In the genomic region with DNA sequence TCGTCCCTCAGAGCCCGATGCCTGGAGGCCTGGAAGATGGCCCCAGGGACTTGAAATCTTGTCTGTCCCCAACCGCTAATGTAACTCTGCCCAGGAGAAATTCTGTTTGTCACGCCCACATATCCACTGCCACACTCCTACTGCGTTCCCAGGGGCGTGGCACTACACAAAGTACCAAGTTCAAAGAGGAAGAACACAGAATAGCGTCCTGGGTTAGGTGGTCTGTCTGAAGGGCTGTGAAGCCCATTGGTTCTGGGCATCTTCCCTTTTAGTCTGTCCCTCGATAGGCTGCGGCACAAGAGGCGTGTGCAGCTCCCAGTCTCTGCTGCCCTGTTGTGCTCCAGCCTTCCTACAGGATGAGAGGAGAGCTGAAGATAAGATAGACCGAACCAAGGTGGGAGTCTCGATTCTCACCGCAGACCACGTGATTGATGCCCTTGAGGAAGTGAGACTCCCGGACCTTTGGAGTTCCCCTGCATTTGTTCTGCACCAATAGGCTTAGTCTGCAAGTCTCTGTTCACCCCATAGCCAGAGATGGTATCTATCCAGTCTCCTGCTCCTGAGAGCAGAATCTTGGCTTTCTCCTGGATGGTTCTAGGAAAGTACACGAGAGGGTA, we compare ENCODE assay signal across 8 mouse cellular contexts. TPM values are rescaled to one million over a fixed set of nuclear protein-coding genes. Genes with fewer than 3 reads are reported as not detected.
A peak's percentile ranks its signal among the peaks of the same experiment; 100 is the strongest.
DNase-seq lines count a peak whose midpoint lies in the region; ATAC-seq and TF ChIP-seq lines count a peak whose summit lies in the region.

No protein-coding gene starts in this region.

- H3K36me3 ChIP-seq in CH12.LX (replicated peaks in 1 of 2; ENCODE audit: control insufficient read depth in 1 of 2, insufficient read depth in 1 of 2, low read length in 1 of 2), result peaks cover 3% of the 10 kb centered on the region in 2 experiments
- no peaks in the 10 kb centered on the region for H3K36me3 ChIP-seq in embryonic facial prominence, embryonic 13.5 days
- no peaks in the 10 kb centered on the region for H3K36me3 ChIP-seq in intestine, embryonic 15.5 days
- no peaks in the 10 kb centered on the region for H3K36me3 ChIP-seq in lung, embryonic 15.5 days

- peak; percentile 66 for TF ChIP-seq POLR2A in CH12.LX (IDR thresholded peaks at IDR 0.05; ENCODE audit: low read depth, low read length)

- H3K79me2 ChIP-seq in CH12.LX (replicated peaks; ENCODE audit: control insufficient read depth, extremely low read depth, insufficient read depth, poor library complexity, severe bottlenecking), result no peaks in the 10 kb centered on the region

- peak; percentile 91 for TF ChIP-seq EP300 in CH12.LX (IDR thresholded peaks at IDR 0.05; ENCODE audit: low read length)

- peak overlapping the region; percentile 87 for H3K9ac ChIP-seq in CH12.LX (ENCODE audit: insufficient read depth, low read depth)
- peak overlapping the region; percentile 82 for H3K9ac ChIP-seq in embryonic facial prominence, embryonic 13.5 days
- peak overlapping the region; percentile 72 for H3K9ac ChIP-seq in intestine, embryonic 15.5 days
- peak overlapping the region; percentile 62 for H3K9ac ChIP-seq in lung, embryonic 15.5 days

- peak overlapping the region; percentile 56 for H3K4me2 ChIP-seq in CH12.LX (ENCODE audit: insufficient read depth, low read depth, poor library complexity, severe bottlenecking)
- peak overlapping the region; percentile 79 for H3K4me2 ChIP-seq in embryonic facial prominence, embryonic 13.5 days
- peak overlapping the region; percentile 91 for H3K4me2 ChIP-seq in intestine, embryonic 15.5 days (replicated peaks)
- H3K4me2 ChIP-seq in lung, embryonic 15.5 days, result peak overlapping the region; percentile 91

- H3K27ac ChIP-seq in CH12.LX (ENCODE audit: insufficient read depth, low read depth), result peak overlapping the region; percentile 95
- no peak overlapping the region for H3K27ac ChIP-seq in embryonic facial prominence, embryonic 13.5 days
- peak overlapping the region; percentile 67 for H3K27ac ChIP-seq in intestine, embryonic 15.5 days
- H3K27ac ChIP-seq in lung, embryonic 15.5 days, result no peak overlapping the region

- in situ Hi-C loops in CH12.LX (cut with MboI; ENCODE audit: low pct_ligation_motif_present, low pct_unique_long_range_greater_than_20kb, low sequenced_read_pairs), result no loop called here

- dilution Hi-C loops in CH12.LX (cut with MboI; ENCODE audit: extremely low pct_ligation_motif_present, extremely low pct_unique_long_range_greater_than_20kb, low sequenced_read_pairs), result no loop called here

- no peak for TF ChIP-seq CTCF in CH12.LX (conservative IDR thresholded peaks at IDR 0.05 in 1 of 2, IDR thresholded peaks at IDR 0.05 in 1 of 2; ENCODE audit: low read depth in 2 of 2, low read length in 2 of 2)

- peak overlapping the region; percentile 66 to 89 (median 74) for H3K4me3 ChIP-seq in CH12.LX (replicated peaks in 1 of 3; ENCODE audit: low read depth in 2 of 3, low read length in 2 of 3, poor library complexity in 1 of 3)
- peak overlapping the region; percentile 87 for H3K4me3 ChIP-seq in embryonic facial prominence, embryonic 13.5 days
- peak overlapping the region; percentile 92 for H3K4me3 ChIP-seq in intestine, embryonic 15.5 days (replicated peaks)
- H3K4me3 ChIP-seq in lung, embryonic 15.5 days, result peak overlapping the region; percentile 88

- no peak for ATAC-seq in embryonic facial prominence, embryonic 13.5 days (ENCODE audit: insufficient number of reproducible peaks, insufficient read depth, low FRiP score, low TSS enrichment, low read depth)
- ATAC-seq in intestine, embryonic 15.5 days, result peak; percentile 62
- ATAC-seq in lung, embryonic 15.5 days (ENCODE audit: borderline replicate concordance, extremely low read depth, low FRiP score, low TSS enrichment), result no peak

- WGBS in embryonic facial prominence, embryonic 13.5 days, result 2% methylated on average over 16 of the region's 16 CpGs
- WGBS in intestine, embryonic 15.5 days, result under 1% methylated on average over 16 of the region's 16 CpGs
- 2% methylated on average over 16 of the region's 16 CpGs for WGBS in lung, embryonic 15.5 days

- peak; percentile 42 for DNase-seq in adrenal gland, postnatal 14 days
- DNase-seq in adrenal gland, postnatal 25 days, result no peak
- peak; percentile 97 for DNase-seq in CH12.LX (ENCODE audit: extremely low read depth)
- peak; percentile 60 to 61 for DNase-seq in spleen, adult 18-20 months
- DNase-seq in right cerebral cortex, adult 18-20 months, result no peak

- H3K4me1 ChIP-seq in CH12.LX (ENCODE audit: control insufficient read depth in 1 of 2, insufficient read depth in 2 of 2), result peaks cover 32 to 77% of the 10 kb centered on the region in 2 experiments
- H3K4me1 ChIP-seq in embryonic facial prominence, embryonic 13.5 days, result peaks cover 12% of the 10 kb centered on the region; the same call in 1 of the 2 replicates
- peaks cover 4% of the 10 kb centered on the region for H3K4me1 ChIP-seq in intestine, embryonic 15.5 days (replicated peaks)
- H3K4me1 ChIP-seq in lung, embryonic 15.5 days, result peaks cover 11% of the 10 kb centered on the region

- H3K27me3 ChIP-seq in CH12.LX (replicated peaks), result peaks cover 8% of the 10 kb centered on the region
- peaks cover 18% of the 10 kb centered on the region for H3K27me3 ChIP-seq in embryonic facial prominence, embryonic 13.5 days
- no peaks in the 10 kb centered on the region for H3K27me3 ChIP-seq in intestine, embryonic 15.5 days (replicated peaks)
- H3K27me3 ChIP-seq in lung, embryonic 15.5 days, result no peaks in the 10 kb centered on the region

- no peaks in the 10 kb centered on the region for H3K9me3 ChIP-seq in CH12.LX (replicated peaks; ENCODE audit: low read length)
- no peaks in the 10 kb centered on the region for H3K9me3 ChIP-seq in embryonic facial prominence, embryonic 13.5 days
- no peaks in the 10 kb centered on the region for H3K9me3 ChIP-seq in intestine, embryonic 15.5 days
- H3K9me3 ChIP-seq in lung, embryonic 15.5 days, result no peaks in the 10 kb centered on the region

- TF ChIP-seq RAD21 in CH12.LX (IDR thresholded peaks at IDR 0.05; ENCODE audit: low read depth, low read length), result no peak

TF ChIP-seq in CH12.LX, 34 proteins besides CTCF, POLR2A, EP300 and RAD21 (continues in another document):
- TF ChIP-seq MAFK (IDR thresholded peaks at IDR 0.05; ENCODE audit: insufficient replicate concordance, low read length), result peak; percentile 79
- 0 out of 2 replicates have a peak, but pooled peaks have one; percentile 21 for TF ChIP-seq JUN (IDR thresholded peaks at IDR 0.05; ENCODE audit: insufficient read depth, low read depth, low read length)
- TF ChIP-seq MAX (IDR thresholded peaks at IDR 0.05; ENCODE audit: low read length), result peak; percentile 97
- TF ChIP-seq GABPA (IDR thresholded peaks at IDR 0.05; ENCODE audit: insufficient replicate concordance, low read depth, low read length), result no peak

RNA-seq across cellular contexts. Expression of a gene that starts 11.8 kb away (rescaled TPM):
- 2.3 and 3.5 TPM in 2 replicates for total RNA-seq in adrenal gland, postnatal 14 days (2021)
- 2.3 and 3.6 TPM in 2 replicates for total RNA-seq in adrenal gland, postnatal 25 days (2021)
- total RNA-seq in CH12.LX (2012; rRNA removed), result 6.8 and 7.1 TPM in 2 replicates
- 51.6 and 61.0 TPM in 2 replicates for total RNA-seq in CH12.LX (2014; rRNA removed)
- 5.6 and 17.1 TPM in 2 replicates for polyA plus RNA-seq in CH12.LX (2012; ENCODE audit: insufficient read length, low read depth)
- 3.4 and 3.6 TPM in 2 replicates for polyA plus RNA-seq in embryonic facial prominence, embryonic 13.5 days (2015; fragmentation: Nextera tagmentation; extraction: Ambion mirVana)
- polyA plus RNA-seq in intestine, embryonic 15.5 days (2015; fragmentation: Nextera tagmentation; extraction: Ambion mirVana), result 3.7 and 5.4 TPM in 2 replicates
- polyA plus RNA-seq in lung, embryonic 15.5 days (2015; fragmentation: Nextera tagmentation; extraction: Ambion mirVana), result 3.0 and 8.2 TPM in 2 replicates

RNA-seq across cellular contexts. Expression of a gene that starts 12.3 kb away (rescaled TPM):
- total RNA-seq in adrenal gland, postnatal 14 days (2021), result 6.1 and 8.5 TPM in 2 replicates
- total RNA-seq in adrenal gland, postnatal 25 days (2021), result 16.9 and 17.6 TPM in 2 replicates
- total RNA-seq in CH12.LX (2012; rRNA removed) (20.8 and 34.6 TPM in 2 replicates), CH12.LX (2014; rRNA removed) (9.2 and 9.5 TPM in 2 replicates)
- polyA plus RNA-seq in CH12.LX (2012; ENCODE audit: insufficient read length, low read depth), result 11.6 and 15.1 TPM in 2 replicates
- polyA plus RNA-seq in embryonic facial prominence, embryonic 13.5 days (2015; fragmentation: Nextera tagmentation; extraction: Ambion mirVana), result 1.0 and 1.1 TPM in 2 replicates
- polyA plus RNA-seq in intestine, embryonic 15.5 days (2015; fragmentation: Nextera tagmentation; extraction: Ambion mirVana), result 1.1 and 2.7 TPM in 2 replicates
- 0.54 and 1.1 TPM in 2 replicates for polyA plus RNA-seq in lung, embryonic 15.5 days (2015; fragmentation: Nextera tagmentation; extraction: Ambion mirVana)

RNA-seq across cellular contexts. Expression of a gene that starts 21.1 kb away (rescaled TPM):
- total RNA-seq in adrenal gland, postnatal 14 days (2021), result 34.6 and 40.5 TPM in 2 replicates
- 48.6 and 53.0 TPM in 2 replicates for total RNA-seq in adrenal gland, postnatal 25 days (2021)
- 30.2 and 36.0 TPM in 2 replicates for total RNA-seq in CH12.LX (2012; rRNA removed)
- 18.8 and 20.9 TPM in 2 replicates for total RNA-seq in CH12.LX (2014; rRNA removed)
- 51.6 and 63.7 TPM in 2 replicates for polyA plus RNA-seq in CH12.LX (2012; ENCODE audit: insufficient read length, low read depth)
- polyA plus RNA-seq in embryonic facial prominence, embryonic 13.5 days (2015; fragmentation: Nextera tagmentation; extraction: Ambion mirVana), result 8.3 and 8.7 TPM in 2 replicates
- 4.1 and 6.4 TPM in 2 replicates for polyA plus RNA-seq in intestine, embryonic 15.5 days (2015; fragmentation: Nextera tagmentation; extraction: Ambion mirVana)
- 5.4 and 5.7 TPM in 2 replicates for polyA plus RNA-seq in lung, embryonic 15.5 days (2015; fragmentation: Nextera tagmentation; extraction: Ambion mirVana)

RNA-seq across cellular contexts. Expression of a gene that starts 33.2 kb away (rescaled TPM):
- total RNA-seq in adrenal gland, postnatal 14 days (2021), result 15.2 and 19.0 TPM in 2 replicates
- total RNA-seq in adrenal gland, postnatal 25 days (2021), result 18.7 and 22.6 TPM in 2 replicates
- 25.7 and 35.0 TPM in 2 replicates for total RNA-seq in CH12.LX (2012; rRNA removed)
- total RNA-seq in CH12.LX (2014; rRNA removed), result 58.1 and 63.8 TPM in 2 replicates
- 49.0 and 52.2 TPM in 2 replicates for polyA plus RNA-seq in CH12.LX (2012; ENCODE audit: insufficient read length, low read depth)
- 3.9 and 4.3 TPM in 2 replicates for polyA plus RNA-seq in embryonic facial prominence, embryonic 13.5 days (2015; fragmentation: Nextera tagmentation; extraction: Ambion mirVana)
- polyA plus RNA-seq in intestine, embryonic 15.5 days (2015; fragmentation: Nextera tagmentation; extraction: Ambion mirVana), result 16.0 and 16.4 TPM in 2 replicates
- 9.6 and 11.8 TPM in 2 replicates for polyA plus RNA-seq in lung, embryonic 15.5 days (2015; fragmentation: Nextera tagmentation; extraction: Ambion mirVana)

RNA-seq across cellular contexts. Expression of a gene that starts 38.2 kb away (rescaled TPM):
- total RNA-seq in adrenal gland, postnatal 14 days (2021), result 735 and 919 TPM in 2 replicates
- total RNA-seq in adrenal gland, postnatal 25 days (2021), result 598 and 671 TPM in 2 replicates
- total RNA-seq in CH12.LX (2012; rRNA removed) (5,582 and 6,330 TPM in 2 replicates), CH12.LX (2014; rRNA removed) (4,885 and 5,265 TPM in 2 replicates)
- 3,744 and 4,313 TPM in 2 replicates for polyA plus RNA-seq in CH12.LX (2012; ENCODE audit: insufficient read length, low read depth)
- polyA plus RNA-seq in embryonic facial prominence, embryonic 13.5 days (2015; fragmentation: Nextera tagmentation; extraction: Ambion mirVana), result 729 and 806 TPM in 2 replicates
- polyA plus RNA-seq in intestine, embryonic 15.5 days (2015; fragmentation: Nextera tagmentation; extraction: Ambion mirVana), result 815 and 831 TPM in 2 replicates
- polyA plus RNA-seq in lung, embryonic 15.5 days (2015; fragmentation: Nextera tagmentation; extraction: Ambion mirVana), result 699 and 713 TPM in 2 replicates

Comparison
In these comparisons a context has a peak if more than half of its experiments do, and no peak if none do; other contexts are left out.
1. DNase-seq: peak in adrenal gland, postnatal 14 days (single experiment), CH12.LX (single experiment) and spleen, adult 18-20 months (2 of 2); none in adrenal gland, postnatal 25 days (single experiment) and right cerebral cortex, adult 18-20 months (single experiment).
2. H3K27ac ChIP-seq: peak in CH12.LX (single experiment) and intestine, embryonic 15.5 days (single experiment); none in embryonic facial prominence, embryonic 13.5 days (single experiment) and lung, embryonic 15.5 days (single experiment).
3. Peak in every context shown above with its lines, with median percentiles within 50 percentile points of each other: H3K4me2 ChIP-seq, H3K4me3 ChIP-seq and H3K9ac ChIP-seq.